In the genomic region with DNA sequence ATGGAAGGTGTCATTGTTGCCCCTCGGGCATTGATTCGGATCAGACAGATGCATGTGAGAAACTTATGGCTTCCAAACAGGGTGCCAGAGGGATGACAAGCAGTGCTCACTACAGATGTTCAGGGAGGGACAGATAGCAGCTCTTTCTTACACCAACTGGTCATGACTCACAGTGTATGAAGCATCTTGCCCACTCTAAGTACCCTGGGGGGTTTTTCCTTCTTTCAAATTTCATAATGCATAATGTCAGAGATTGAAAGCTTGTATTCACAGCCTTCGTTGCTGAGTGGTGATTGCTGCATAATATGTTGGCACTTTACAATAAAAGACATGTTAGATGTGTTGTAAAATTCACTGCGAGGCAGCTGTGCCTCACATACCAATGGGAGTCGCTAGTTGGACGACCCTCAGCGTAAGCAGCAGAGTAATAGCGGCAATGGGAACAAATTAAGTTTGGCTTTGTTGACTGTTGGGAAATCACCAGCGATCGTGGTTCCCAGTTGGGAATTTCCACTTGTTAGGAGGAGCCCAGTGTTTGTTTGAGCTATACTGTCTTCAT, we compare ENCODE assay signal across 25 mouse cellular contexts. TPM values are rescaled to one million over a fixed set of nuclear protein-coding genes. Genes with fewer than 3 reads are reported as not detected.
DNase-seq lines count a peak whose midpoint lies in the region; ATAC-seq and TF ChIP-seq lines count a peak whose summit lies in the region.
"Had no signal": no experiment of that assay in that cellular context is flagged by ENCODE, and none has a peak within 500 bp of the region (broad histone marks: within the 10 kb centered on the region; RNA-seq: fewer than 3 reads in every experiment).

No protein-coding gene starts in this region.

- H3K9me3 ChIP-seq in embryonic facial prominence, embryonic 14.5 days (ENCODE audit: control insufficient read depth, low read length) = no peaks in the 10 kb centered on the region
- no peaks in the 10 kb centered on the region for H3K9me3 ChIP-seq in embryonic facial prominence, embryonic 10.5 days
- H3K9me3 ChIP-seq in lung, postnatal 0 days (ENCODE audit: low read length) = no peaks in the 10 kb centered on the region
- H3K9me3 ChIP-seq: embryonic facial prominence, embryonic 12.5 days; limb, embryonic 12.5 days; liver, embryonic 15.5 days; midbrain, embryonic 13.5 days had no signal

- H3K4me3 ChIP-seq in embryonic facial prominence, embryonic 14.5 days (ENCODE audit: low read depth, low read length) = no peak overlapping the region
- no peak overlapping the region for H3K4me3 ChIP-seq in embryonic facial prominence, embryonic 10.5 days
- no peak overlapping the region for H3K4me3 ChIP-seq in lung, postnatal 0 days (ENCODE audit: low read depth, low read length)
- H3K4me3 ChIP-seq: embryonic facial prominence, embryonic 12.5 days; layer of hippocampus, adult 2 months; left cerebral cortex, adult 2 months; limb, embryonic 12.5 days; liver, embryonic 15.5 days; midbrain, embryonic 13.5 days had no signal

- TF ChIP-seq POLR2A in brain, embryonic 14.5 days (IDR thresholded peaks at IDR 0.05; ENCODE audit: borderline replicate concordance, extremely low read depth, insufficient read depth, insufficient read length, poor library complexity, severe bottlenecking) = no peak

- H3K36me3 ChIP-seq in embryonic facial prominence, embryonic 14.5 days (ENCODE audit: control insufficient read depth, insufficient read depth, low read length) = no peaks in the 10 kb centered on the region
- peaks cover 9% of the 10 kb centered on the region for H3K36me3 ChIP-seq in embryonic facial prominence, embryonic 10.5 days (replicated peaks)
- H3K36me3 ChIP-seq in lung, postnatal 0 days (ENCODE audit: insufficient read depth, low read length) = no peaks in the 10 kb centered on the region
- H3K36me3 ChIP-seq: embryonic facial prominence, embryonic 12.5 days; limb, embryonic 12.5 days; liver, embryonic 15.5 days; midbrain, embryonic 13.5 days had no signal

- no peaks in the 10 kb centered on the region for H3K27me3 ChIP-seq in embryonic facial prominence, embryonic 14.5 days (replicated peaks; ENCODE audit: control insufficient read depth, insufficient read depth, low read length)
- no peaks in the 10 kb centered on the region for H3K27me3 ChIP-seq in embryonic facial prominence, embryonic 10.5 days (replicated peaks; ENCODE audit: low read depth, poor library complexity, severe bottlenecking)
- no peaks in the 10 kb centered on the region for H3K27me3 ChIP-seq in lung, postnatal 0 days (replicated peaks; ENCODE audit: insufficient read depth, low read length)
- H3K27me3 ChIP-seq: embryonic facial prominence, embryonic 12.5 days; limb, embryonic 12.5 days; liver, embryonic 15.5 days; midbrain, embryonic 13.5 days had no signal

- no peaks in the 10 kb centered on the region for H3K4me1 ChIP-seq in embryonic facial prominence, embryonic 14.5 days (ENCODE audit: control insufficient read depth, insufficient read depth, low read length)
- H3K4me1 ChIP-seq in embryonic facial prominence, embryonic 10.5 days = peaks cover 8% of the 10 kb centered on the region
- H3K4me1 ChIP-seq in lung, postnatal 0 days (ENCODE audit: insufficient read depth, low read depth, low read length) = peaks cover 2% of the 10 kb centered on the region; the same call in 1 of the 2 replicates
- H3K4me1 ChIP-seq: embryonic facial prominence, embryonic 12.5 days; limb, embryonic 12.5 days; liver, embryonic 15.5 days had no signal

- no peak overlapping the region for H3K27ac ChIP-seq in embryonic facial prominence, embryonic 14.5 days (replicated peaks; ENCODE audit: low read depth, low read length)
- H3K27ac ChIP-seq in embryonic facial prominence, embryonic 10.5 days (replicated peaks) = no peak overlapping the region
- no peak overlapping the region for H3K27ac ChIP-seq in lung, postnatal 0 days (ENCODE audit: low read length)
- H3K27ac ChIP-seq: embryonic facial prominence, embryonic 12.5 days; layer of hippocampus, adult 2 months; left cerebral cortex, adult 2 months; limb, embryonic 12.5 days; liver, embryonic 15.5 days; macrophage; midbrain, embryonic 13.5 days had no signal

- TF ChIP-seq EP300 in lung, postnatal 0 days (IDR thresholded peaks at IDR 0.05) = no peak

- 79% methylated on average over 10 of the region's 10 CpGs for WGBS in embryonic facial prominence, embryonic 14.5 days
- WGBS in embryonic facial prominence, embryonic 10.5 days = 87% methylated on average over 10 of the region's 10 CpGs
- 59% methylated on average over 10 of the region's 10 CpGs for WGBS in lung, postnatal 0 days

- H3K4me2 ChIP-seq in embryonic facial prominence, embryonic 14.5 days (ENCODE audit: low read depth, low read length) = no peak overlapping the region
- no peak overlapping the region for H3K4me2 ChIP-seq in lung, postnatal 0 days (replicated peaks; ENCODE audit: low read depth, low read length)
- H3K4me2 ChIP-seq: embryonic facial prominence, embryonic 12.5 days; limb, embryonic 12.5 days; liver, embryonic 15.5 days; lung, embryonic 14.5 days; midbrain, embryonic 13.5 days had no signal

- DNase-seq in embryonic facial prominence, embryonic 14.5 days (ENCODE audit: low spot score) = peak; percentile 19
- DNase-seq in embryonic facial prominence, embryonic 10.5 days (ENCODE audit: low spot score) = no peak
- DNase-seq in gastrocnemius, adult 18-20 months (ENCODE audit: low spot score) = peak; percentile 5
- no peak for DNase-seq in gastrocnemius, postnatal 4 days (ENCODE audit: low spot score in 2 of 2)
- DNase-seq in lung, postnatal 0 days (ENCODE audit: low spot score) = peak; percentile 40
- DNase-seq in lung, postnatal 14 days = no peak
- DNase-seq in brain, embryonic 14.5 days (ENCODE audit: low read depth) = peak; percentile 51
- DNase-seq in right cerebral cortex, postnatal 36 days (ENCODE audit: low spot score in 2 of 2) = no peak
- DNase-seq: cerebellum, adult 11 months; cerebellum, adult 9-10 months; cerebellum, postnatal 36 days; gastrocnemius, postnatal 25 days; kidney, postnatal 36 days; lung, embryonic 14.5 days; right cerebral cortex, postnatal 25 days; spleen, adult 18-20 months; thymus, adult 18-20 months; thymus, postnatal 36 days had no signal

- H3K9ac ChIP-seq in embryonic facial prominence, embryonic 14.5 days (ENCODE audit: low read depth, low read length) = no peak overlapping the region
- no peak overlapping the region for H3K9ac ChIP-seq in lung, postnatal 0 days (replicated peaks; ENCODE audit: low read depth)
- H3K9ac ChIP-seq: embryonic facial prominence, embryonic 12.5 days; limb, embryonic 12.5 days; liver, embryonic 15.5 days; lung, embryonic 14.5 days; midbrain, embryonic 13.5 days had no signal

- peak; percentile 45; the same call in 1 of the 2 replicates for ATAC-seq in embryonic facial prominence, embryonic 14.5 days (ENCODE audit: low read depth)
- peak; percentile 17; the same call in 1 of the 2 replicates for ATAC-seq in lung, postnatal 0 days
- ATAC-seq: midbrain, embryonic 13.5 days had no signal

- no peak for TF ChIP-seq CTCF in lung, postnatal 0 days (IDR thresholded peaks at IDR 0.05)
- TF ChIP-seq CTCF in brain, embryonic 14.5 days (IDR thresholded peaks at IDR 0.05; ENCODE audit: borderline replicate concordance, extremely low read depth, insufficient read depth, insufficient read length) = no peak

RNA-seq across cellular contexts. Expression of a gene that starts 38.7 kb away (rescaled TPM):
- 16.6 and 20.0 TPM in 2 replicates for polyA plus RNA-seq in embryonic facial prominence, embryonic 14.5 days (2014; fragmentation: Nextera tagmentation; extraction: Ambion mirVana)
- 15.6 and 18.8 TPM in 2 replicates for polyA plus RNA-seq in embryonic facial prominence, embryonic 10.5 days (2016; fragmentation: Nextera tagmentation; extraction: Ambion mirVana)
- total RNA-seq in gastrocnemius, adult 18-20 months (2021) = 1 to 10 TPM; 1.7 to 2.3 TPM
- total RNA-seq in gastrocnemius, postnatal 4 days (2021) = 10 to 100 TPM in 1 of 2 experiments, 1 to 10 TPM in 1; 8.8 to 10.1 TPM
- 8.9 and 9.4 TPM in 2 replicates for polyA plus RNA-seq in lung, postnatal 0 days (2015; fragmentation: Nextera tagmentation; extraction: Ambion mirVana)
- 13.0 and 15.9 TPM in 2 replicates for polyA plus RNA-seq in brain, embryonic 14.5 days (2012; rRNA removed)
- polyA plus RNA-seq: macrophage had no signal

Comparison
In these comparisons a context has a peak if more than half of its experiments do, and no peak if none do; other contexts are left out.
1. DNase-seq: peak in embryonic facial prominence, embryonic 14.5 days (single experiment), gastrocnemius, adult 18-20 months (single experiment), lung, postnatal 0 days (single experiment) and brain, embryonic 14.5 days (single experiment); none in embryonic facial prominence, embryonic 10.5 days (single experiment), gastrocnemius, postnatal 4 days (0 of 2), lung, postnatal 14 days (single experiment) and right cerebral cortex, postnatal 36 days (0 of 2).